Mouse (Mus musculus) liver, embryonic 15.5 days (tissue): Measurements from ENCODE around the gene Fcgr4. TPM values are rescaled to one million over a fixed set of nuclear protein-coding genes. Genes with fewer than 3 reads are reported as not detected.
A peak's percentile ranks its signal among the peaks of the same experiment; 100 is the strongest.

Source experiments
- ATAC-seq: fragments of 200-750 bp; cut with Nextera tagmentation; 2 replicates; pipeline ENCODE4 v1.8.0; 2017; ENCODE audit warnings: moderate number of reproducible peaks, mild to moderate bottlenecking, moderate library complexity; ENCODE audit not compliant: insufficient read depth
- H3K27ac ChIP-seq: fragments of 300-500 bp; sonication (generic); replicated peaks from 2 replicates; pipeline ENCODE4 v1.5.1; 2015; ENCODE audit warnings: mild to moderate bottlenecking, inconsistent platforms
- H3K27me3 ChIP-seq: fragments of 300-500 bp; sonication (generic); 2 replicates; pipeline ENCODE4 v1.6.1; 2015; ENCODE audit warnings: mild to moderate bottlenecking, inconsistent platforms
- H3K36me3 ChIP-seq: fragments of 300-500 bp; sonication (generic); replicated peaks from 2 replicates; pipeline ENCODE4 v1.6.1; 2015; ENCODE audit warnings: moderate library complexity, mild to moderate bottlenecking, inconsistent platforms
- H3K4me1 ChIP-seq: fragments of 300-500 bp; sonication (generic); replicated peaks from 2 replicates; pipeline ENCODE4 v1.6.1; 2015; ENCODE audit warnings: inconsistent platforms
- H3K4me2 ChIP-seq: fragments of 300-500 bp; sonication (generic); 2 replicates; pipeline ENCODE4 v1.6.1; 2015; ENCODE audit warnings: moderate library complexity, mild to moderate bottlenecking, inconsistent platforms
- H3K4me3 ChIP-seq: fragments of 300-500 bp; sonication (generic); replicated peaks from 2 replicates; pipeline ENCODE4 v1.5.1; 2015; ENCODE audit warnings: mild to moderate bottlenecking, inconsistent platforms
- H3K9ac ChIP-seq: fragments of 300-500 bp; sonication (generic); 2 replicates; pipeline ENCODE4 v1.6.1; 2015; ENCODE audit warnings: moderate library complexity, mild to moderate bottlenecking, inconsistent platforms
- H3K9me3 ChIP-seq: fragments of 300-500 bp; sonication (generic); replicated peaks from 2 replicates; pipeline ENCODE4 v1.6.1; 2016; ENCODE audit warnings: inconsistent platforms
- WGBS: fragments of 180-500 bp; shearing (Covaris S2); methylation state at CpG from one replicate; pipeline ENCODE4 v1.1.7; 2015; ENCODE audit warnings: mixed read lengths; ENCODE audit not compliant: insufficient replicate concordance; 5-methylcytosine and 5-hydroxymethylcytosine counted together
- polyA plus RNA-seq: library from polyadenylated mRNA; unstranded; fragments of >200 nt; fragmentation: Nextera tagmentation; extraction: Ambion mirVana; gene quantifications from 2 replicates; pipeline ENCODE4 v1.2.1, GENCODE M21; 2015

Gene Fcgr4
- polyA plus RNA-seq, 1 experiment from 2014 or later, result 3.9 TPM

DNA sequence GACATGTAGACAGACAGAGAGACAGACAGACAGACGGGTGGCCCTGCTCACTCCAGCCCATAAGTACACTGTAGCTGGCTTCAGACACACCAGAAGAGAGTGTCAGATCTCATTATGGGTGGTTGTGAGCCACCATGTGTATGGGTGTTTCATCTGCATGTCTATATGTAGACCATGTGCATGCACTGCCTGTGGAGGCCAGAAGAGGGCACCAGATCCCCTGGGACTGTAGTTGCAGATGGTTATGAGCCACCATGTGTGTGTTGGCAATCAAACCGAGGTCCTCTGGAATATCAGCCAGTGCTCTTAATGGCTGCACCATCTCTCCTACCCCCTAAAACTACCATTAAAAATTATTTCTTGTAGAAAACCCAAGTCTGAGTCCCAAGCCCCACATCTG is 11.8 kb upstream of the Fcgr4 start:
- no peak overlapping the region for H3K4me2 ChIP-seq
- H3K27ac ChIP-seq, result no peak overlapping the region
- no peak for ATAC-seq
- 68% methylated on average over 2 of the region's 2 CpGs for WGBS
- no peak overlapping the region for H3K4me3 ChIP-seq
- H3K36me3 ChIP-seq, result no peaks in the 10 kb centered on the region
- H3K4me1 ChIP-seq, result 0 out of 2 replicates have a peak, but pooled peaks cover 5% of the 10 kb centered on the region
- no peak overlapping the region for H3K9ac ChIP-seq
- no peaks in the 10 kb centered on the region for H3K9me3 ChIP-seq
- no peaks in the 10 kb centered on the region for H3K27me3 ChIP-seq

DNA sequence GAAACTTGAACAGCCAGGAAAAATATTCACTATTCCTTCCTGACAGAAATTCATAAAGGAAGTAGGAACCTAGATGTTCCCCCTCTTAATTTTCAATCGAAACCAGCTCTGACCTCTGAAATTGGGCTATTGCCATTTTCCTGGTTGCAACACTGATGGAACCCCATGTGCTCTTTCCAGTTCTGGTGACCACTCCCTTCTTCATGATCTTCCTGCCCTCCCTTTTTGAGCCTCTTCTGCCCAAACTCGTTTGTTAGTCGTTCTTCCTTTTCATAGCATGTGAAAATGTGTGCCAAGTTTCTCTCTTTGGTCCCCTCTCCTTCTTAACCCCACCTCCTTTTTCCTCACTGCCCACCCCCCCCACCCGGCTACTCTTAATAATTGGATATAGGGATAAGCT is 7.0 kb upstream of the Fcgr4 start:
- H3K4me2 ChIP-seq, result no peak overlapping the region
- peaks cover 2% of the 10 kb centered on the region; the same call in 1 of the 2 replicates for H3K4me1 ChIP-seq
- H3K27me3 ChIP-seq, result no peaks in the 10 kb centered on the region
- no peaks in the 10 kb centered on the region for H3K36me3 ChIP-seq
- no peak overlapping the region for H3K4me3 ChIP-seq
- no peak overlapping the region for H3K27ac ChIP-seq
- no peak overlapping the region for H3K9ac ChIP-seq
- WGBS, result 56% methylated on average over 4 of the region's 4 CpGs
- no peaks in the 10 kb centered on the region for H3K9me3 ChIP-seq
- ATAC-seq, result no peak

DNA sequence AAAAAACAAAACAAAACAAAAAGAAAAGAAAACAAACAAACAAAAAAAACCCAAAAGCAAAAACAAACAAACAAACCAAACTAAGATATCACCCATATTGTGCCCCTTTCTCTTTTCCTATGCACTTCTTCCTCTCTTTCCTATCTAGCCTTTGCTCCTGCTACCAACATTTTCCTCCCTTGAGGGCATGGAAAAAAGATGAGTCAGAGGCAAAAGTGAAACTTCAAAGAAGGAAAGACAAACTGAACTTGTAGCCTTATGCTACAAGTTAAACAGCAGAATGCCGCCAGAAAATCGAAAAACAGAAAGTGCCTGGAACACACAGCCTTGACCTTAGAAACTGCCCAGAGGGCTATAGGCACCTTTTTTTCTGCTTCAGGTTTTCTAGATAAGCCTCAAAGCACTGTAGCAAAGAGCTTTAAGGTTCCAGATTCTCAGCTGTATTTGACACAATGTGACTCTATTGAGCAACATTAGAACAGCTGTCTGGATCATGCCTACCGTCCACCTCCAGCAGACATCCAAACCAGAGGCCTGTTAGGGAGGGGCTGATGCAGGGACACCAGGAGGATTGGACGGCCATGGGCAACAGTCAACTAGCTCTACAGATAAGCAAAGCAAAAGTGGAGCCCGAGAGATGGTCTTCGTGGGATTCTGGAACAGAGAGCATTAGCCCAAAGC is 1.9 kb upstream of the Fcgr4 start:
- no peak overlapping the region for H3K9ac ChIP-seq
- H3K27ac ChIP-seq, result peak overlapping the region; percentile 61
- no peaks in the 10 kb centered on the region for H3K27me3 ChIP-seq
- no peaks in the 10 kb centered on the region for H3K36me3 ChIP-seq
- 49% methylated on average over 6 of the region's 6 CpGs for whole genome bisulfite sequencing
- no peak overlapping the region for H3K4me3 ChIP-seq
- ATAC-seq, result peak; percentile 37; the same call in 1 of the 2 replicates
- H3K9me3 ChIP-seq, result no peaks in the 10 kb centered on the region
- H3K4me1 ChIP-seq, result peaks cover 12% of the 10 kb centered on the region
- peak overlapping the region; percentile 23; the same call in 1 of the 2 replicates for H3K4me2 ChIP-seq

DNA sequence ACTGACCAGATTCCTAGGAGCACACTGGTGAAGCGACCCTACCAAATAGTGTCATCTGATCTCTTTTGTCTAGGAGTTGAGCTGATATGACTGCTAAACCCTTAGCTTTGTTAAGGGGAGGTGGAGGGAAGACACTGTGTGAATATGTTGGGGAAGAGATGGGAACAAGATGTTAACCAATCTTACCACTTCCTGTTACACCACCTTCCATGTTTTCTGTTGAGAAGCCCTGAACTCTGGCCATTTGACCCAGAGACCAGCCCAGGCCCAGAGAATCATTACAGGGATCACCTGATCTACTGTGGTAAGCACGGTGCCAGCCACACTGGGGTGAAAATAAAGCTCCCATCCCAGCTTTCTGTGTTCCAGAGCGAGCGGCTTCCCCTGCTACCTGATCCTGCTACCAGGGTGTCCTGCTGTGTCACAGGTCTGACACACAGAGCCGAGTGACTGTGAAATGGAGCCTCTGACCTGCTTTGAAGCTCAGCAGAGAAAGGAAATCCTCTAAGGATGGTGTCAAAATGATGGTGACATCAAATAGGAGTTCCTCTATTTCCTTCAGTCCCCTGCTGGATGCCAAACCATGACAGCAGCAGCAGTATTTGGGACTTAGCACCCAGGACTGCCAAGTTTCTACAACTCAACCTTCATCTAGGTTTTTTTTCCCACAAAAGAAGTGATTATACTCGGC is 1.1 kb upstream of the Fcgr4 start:
- peak overlapping the region; percentile 61 for H3K27ac ChIP-seq
- H3K27me3 ChIP-seq, result no peaks in the 10 kb centered on the region
- H3K9me3 ChIP-seq, result no peaks in the 10 kb centered on the region
- WGBS, result 34% methylated on average over 6 of the region's 6 CpGs
- H3K9ac ChIP-seq, result no peak overlapping the region
- H3K4me3 ChIP-seq, result no peak overlapping the region
- no peaks in the 10 kb centered on the region for H3K36me3 ChIP-seq
- ATAC-seq, result peak; percentile 49
- peaks cover 12% of the 10 kb centered on the region for H3K4me1 ChIP-seq
- 0 out of 2 replicates have a peak overlapping the region, but pooled peaks have one; percentile 23 for H3K4me2 ChIP-seq

DNA sequence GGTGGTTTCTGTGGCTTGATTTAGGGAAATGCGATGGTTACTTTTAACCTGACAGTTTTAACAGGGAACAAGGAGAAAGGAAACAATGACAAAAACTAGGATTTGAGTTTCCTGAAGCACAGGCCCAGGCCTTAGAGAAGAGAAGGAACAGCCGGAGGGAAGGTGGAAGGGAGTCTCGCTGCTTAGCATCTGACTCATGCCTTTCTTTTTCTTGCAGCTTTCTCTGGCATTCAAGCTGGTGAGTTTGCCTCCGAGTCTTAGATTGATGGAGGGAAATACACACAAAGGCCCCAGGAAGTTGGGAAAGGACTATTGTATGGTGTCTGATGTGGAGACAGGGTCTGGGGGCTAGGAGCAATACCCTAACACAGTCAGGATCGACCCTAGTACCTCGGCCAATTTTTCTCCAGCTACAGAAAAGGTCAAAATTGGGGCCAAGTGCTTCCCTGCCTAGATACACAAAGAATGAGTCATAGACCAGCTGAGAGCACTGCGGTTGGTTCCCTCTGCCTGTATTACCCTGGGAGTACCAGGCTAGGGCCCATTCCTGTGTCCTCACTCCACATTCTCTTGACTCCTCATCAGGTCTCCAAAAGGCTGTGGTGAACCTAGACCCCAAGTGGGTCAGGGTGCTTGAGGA is 711 bp downstream of the Fcgr4 start:
- H3K4me3 ChIP-seq, result no peak overlapping the region
- H3K27me3 ChIP-seq, result no peaks in the 10 kb centered on the region
- H3K4me1 ChIP-seq, result peaks cover 12% of the 10 kb centered on the region
- no peak overlapping the region for H3K27ac ChIP-seq
- H3K9me3 ChIP-seq, result no peaks in the 10 kb centered on the region
- no peak overlapping the region for H3K9ac ChIP-seq
- H3K4me2 ChIP-seq, result no peak overlapping the region
- no peaks in the 10 kb centered on the region for H3K36me3 ChIP-seq
- WGBS, result 53% methylated on average over 7 of the region's 7 CpGs
- no peak for ATAC-seq

DNA sequence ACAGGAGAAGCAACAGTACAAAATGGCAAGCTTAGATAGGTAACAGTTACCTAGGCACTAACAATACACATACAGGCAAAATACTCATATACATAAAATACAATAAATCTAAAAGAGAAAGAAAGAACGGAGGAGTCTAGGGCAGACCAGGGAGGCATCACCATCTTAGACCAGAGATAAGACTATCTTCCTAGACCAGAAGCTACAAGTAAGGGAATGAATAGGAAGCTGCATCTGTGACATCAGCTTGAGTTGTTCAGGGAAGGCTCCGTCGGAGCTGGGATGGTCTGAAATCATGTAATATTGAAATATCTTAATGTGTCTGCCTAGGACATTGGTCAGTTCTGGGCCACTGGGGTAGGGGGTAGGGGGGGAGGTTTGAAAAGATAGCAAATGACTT is 13.0 kb downstream of the Fcgr4 start:
- no peak overlapping the region for H3K9ac ChIP-seq
- peak; percentile 59 for ATAC-seq
- H3K4me1 ChIP-seq, result peaks cover 54% of the 10 kb centered on the region
- peak overlapping the region; percentile 89 for H3K4me2 ChIP-seq
- peak overlapping the region; percentile 48 for H3K27ac ChIP-seq
- peak overlapping the region; percentile 60 for H3K4me3 ChIP-seq
- no peaks in the 10 kb centered on the region for H3K9me3 ChIP-seq
- H3K36me3 ChIP-seq, result no peaks in the 10 kb centered on the region
- peaks cover 38% of the 10 kb centered on the region for H3K27me3 ChIP-seq
- 21% methylated on average over 3 of the region's 3 CpGs for WGBS

DNA sequence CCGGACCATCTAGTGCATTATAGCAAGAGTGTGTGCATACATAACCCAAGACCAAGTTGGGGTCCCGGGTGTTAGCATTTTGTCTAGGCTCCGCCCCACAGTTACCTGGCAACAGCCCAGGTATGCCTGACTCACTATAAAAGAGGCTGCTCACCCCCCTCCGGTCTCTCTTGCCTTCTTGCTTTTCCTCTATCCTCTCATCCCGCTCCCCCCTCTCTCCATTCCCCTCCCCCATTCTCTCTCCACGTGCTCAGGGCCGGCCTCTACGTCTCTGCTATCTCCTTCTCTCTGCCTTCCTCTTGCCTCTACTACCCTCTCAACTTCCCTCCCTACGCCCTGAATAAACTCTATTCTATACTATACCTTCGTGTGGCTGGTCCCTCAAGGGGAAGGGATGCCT is 14.0 kb downstream of the Fcgr4 start:
- Histone ChIP-seq H3K4me1 (peaks cover 54% of the 10 kb centered on the region), H3K27me3 (peaks cover 38% of the 10 kb centered on the region), H3K4me2 (peak overlapping the region; percentile 89), H3K27ac (no peak overlapping the region), H3K9me3 (no peaks in the 10 kb centered on the region), H3K9ac (peak overlapping the region; percentile 59), H3K36me3 (no peaks in the 10 kb centered on the region), H3K4me3 (peak overlapping the region; percentile 60)
- WGBS, result 10% methylated on average over 10 of the region's 10 CpGs
- no peak for ATAC-seq

DNA sequence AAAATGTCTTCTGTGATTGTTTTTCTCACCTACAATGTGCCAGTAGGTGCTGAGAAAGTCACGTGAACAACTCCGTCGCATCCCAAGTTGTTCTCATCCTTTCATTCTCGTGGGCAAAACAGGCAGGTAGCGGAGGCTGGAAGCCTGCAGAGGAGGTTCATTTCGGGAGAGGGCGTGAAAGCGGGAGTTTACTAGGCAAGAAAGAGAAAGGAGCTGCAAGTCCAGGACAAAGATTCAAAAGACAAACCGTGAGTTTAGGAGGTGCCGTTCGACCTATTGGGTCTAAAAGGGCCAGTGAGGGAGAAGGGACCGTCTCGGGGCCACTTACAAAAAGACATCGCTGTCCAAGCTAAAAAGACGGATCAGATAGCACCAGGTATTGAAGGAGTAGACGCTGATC is 14.5 kb downstream of the Fcgr4 start:
- Histone ChIP-seq H3K4me3 (peak overlapping the region; percentile 60), H3K27me3 (peaks cover 38% of the 10 kb centered on the region), H3K4me2 (peak overlapping the region; percentile 89), H3K9ac (peak overlapping the region; percentile 59), H3K4me1 (peaks cover 54% of the 10 kb centered on the region), H3K27ac (no peak overlapping the region), H3K9me3 (no peaks in the 10 kb centered on the region), H3K36me3 (no peaks in the 10 kb centered on the region)
- under 1% methylated on average over 16 of the region's 16 CpGs for WGBS
- ATAC-seq, result no peak

DNA sequence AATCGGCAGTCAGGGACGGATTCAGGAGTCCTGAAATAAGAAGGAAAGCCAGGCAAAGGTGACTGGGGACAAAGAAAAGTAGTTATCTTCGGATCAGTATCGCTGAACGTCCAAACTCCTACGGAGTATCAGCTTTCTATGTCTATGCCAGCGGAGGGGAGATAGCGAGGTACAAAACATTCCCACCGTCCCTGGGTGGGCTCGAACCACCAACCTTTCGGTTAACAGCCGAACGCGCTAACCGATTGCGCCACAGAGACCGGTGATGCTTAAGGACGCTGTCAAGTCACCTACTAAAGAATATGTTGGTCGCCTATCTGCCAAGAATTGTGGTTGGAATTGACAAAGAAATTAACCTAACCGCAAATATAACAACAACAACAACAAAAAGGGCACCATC is 15.0 kb downstream of the Fcgr4 start:
- Histone ChIP-seq H3K4me1 (peaks cover 54% of the 10 kb centered on the region), H3K36me3 (no peaks in the 10 kb centered on the region), H3K4me2 (peak overlapping the region; percentile 89), H3K9ac (peak overlapping the region; percentile 59), H3K27ac (no peak overlapping the region), H3K4me3 (peak overlapping the region; percentile 60), H3K9me3 (no peaks in the 10 kb centered on the region), H3K27me3 (peaks cover 38% of the 10 kb centered on the region)
- ATAC-seq, result peak; percentile 60
- WGBS, result 0% methylated on average over 20 of the region's 20 CpGs

DNA sequence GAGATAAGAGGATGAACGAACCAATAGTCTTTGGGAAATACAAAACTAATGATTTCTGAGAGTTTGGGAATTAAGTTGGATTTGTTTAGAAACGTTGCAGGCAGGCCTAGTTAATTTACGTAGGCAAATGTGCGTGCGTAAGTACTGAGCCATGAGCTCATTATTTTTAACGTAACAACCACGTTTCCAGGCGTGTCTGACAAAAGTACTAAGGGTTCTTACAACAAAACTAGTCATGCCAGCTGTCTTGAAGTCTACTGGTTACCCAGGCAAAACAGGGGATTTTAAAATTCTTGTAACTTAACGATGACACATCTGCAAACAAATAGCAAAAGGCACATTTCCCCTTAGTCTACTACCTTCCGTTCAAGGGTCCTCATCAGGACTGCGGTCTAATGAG is 15.5 kb downstream of the Fcgr4 start:
- no peaks in the 10 kb centered on the region for H3K9me3 ChIP-seq
- H3K4me1 ChIP-seq, result peaks cover 54% of the 10 kb centered on the region
- peak overlapping the region; percentile 39 for H3K9ac ChIP-seq
- WGBS, result 7% methylated on average over 11 of the region's 11 CpGs
- H3K27ac ChIP-seq, result no peak overlapping the region
- peaks cover 35% of the 10 kb centered on the region for H3K27me3 ChIP-seq
- no peak for ATAC-seq
- peak overlapping the region; percentile 89 for H3K4me2 ChIP-seq
- no peaks in the 10 kb centered on the region for H3K36me3 ChIP-seq
- peak overlapping the region; percentile 60 for H3K4me3 ChIP-seq

DNA sequence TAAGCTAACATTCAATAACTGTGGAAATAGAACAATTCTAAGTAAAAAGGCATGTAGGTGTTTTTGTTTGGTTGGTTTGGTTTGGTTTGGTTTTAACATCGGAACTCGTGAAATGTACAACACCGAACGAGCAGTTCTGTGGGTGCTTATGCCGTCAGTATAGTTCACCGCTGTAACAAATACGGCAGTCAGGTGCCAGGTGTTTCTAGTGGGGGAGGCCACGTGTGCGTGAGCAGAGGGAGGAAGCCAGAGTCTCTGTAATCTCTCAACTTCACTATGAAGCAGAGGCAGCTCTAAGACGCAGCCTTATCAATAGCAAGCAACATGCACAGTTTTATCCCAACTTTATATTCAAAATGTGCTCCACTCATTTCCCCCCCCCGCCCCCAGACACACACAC is 16.9 kb downstream of the Fcgr4 start:
- Histone ChIP-seq H3K9me3 (no peaks in the 10 kb centered on the region), H3K9ac (no peak overlapping the region), H3K27me3 (peaks cover 33% of the 10 kb centered on the region), H3K4me3 (0 out of 2 replicates have a peak overlapping the region, but pooled peaks have one; percentile 7), H3K4me1 (peaks cover 57% of the 10 kb centered on the region), H3K27ac (no peak overlapping the region), H3K36me3 (no peaks in the 10 kb centered on the region), H3K4me2 (peak overlapping the region; percentile 39)
- ATAC-seq, result no peak
- 38% methylated on average over 11 of the region's 11 CpGs for WGBS
